Comparison of ENCODE assay signal across 18 mouse cellular contexts in genomic region chrX:51169476-51170045, GRCm38 (mm10). TPM values are rescaled to one million over a fixed set of nuclear protein-coding genes. Genes with fewer than 3 reads are reported as not detected.
DNase-seq lines count a peak whose midpoint lies in the region; ATAC-seq lines count a peak whose summit lies in the region.
"Had no signal": no experiment of that assay in that cellular context is flagged by ENCODE, and none has a peak within 500 bp of the region (broad histone marks: within the 10 kb centered on the region; RNA-seq: fewer than 3 reads in every experiment).

No protein-coding gene starts in this region.

- H3K9ac ChIP-seq in embryonic facial prominence, embryonic 14.5 days (ENCODE audit: low read depth, low read length), result no peak overlapping the region
- H3K9ac ChIP-seq: midbrain, embryonic 13.5 days had no signal

- H3K27ac ChIP-seq in embryonic facial prominence, embryonic 14.5 days (replicated peaks; ENCODE audit: low read depth, low read length), result no peak overlapping the region
- no peak overlapping the region for H3K27ac ChIP-seq in embryonic facial prominence, embryonic 10.5 days (replicated peaks)
- H3K27ac ChIP-seq: forebrain, embryonic 10.5 days; hindbrain, postnatal 0 days; midbrain, embryonic 13.5 days had no signal

- 68% methylated on average over 5 of the region's 5 CpGs for WGBS in embryonic facial prominence, embryonic 14.5 days
- WGBS in embryonic facial prominence, embryonic 10.5 days, result 77% methylated on average over 5 of the region's 5 CpGs
- 43% methylated on average over 5 of the region's 5 CpGs for WGBS in large intestine, adult 2 months

- H3K9me3 ChIP-seq in embryonic facial prominence, embryonic 14.5 days (ENCODE audit: control insufficient read depth, low read length), result no peaks in the 10 kb centered on the region
- no peaks in the 10 kb centered on the region for H3K9me3 ChIP-seq in embryonic facial prominence, embryonic 10.5 days
- H3K9me3 ChIP-seq: forebrain, embryonic 10.5 days; midbrain, embryonic 13.5 days had no signal

- no peak overlapping the region for H3K4me3 ChIP-seq in embryonic facial prominence, embryonic 14.5 days (ENCODE audit: low read depth, low read length)
- no peak overlapping the region for H3K4me3 ChIP-seq in embryonic facial prominence, embryonic 10.5 days
- H3K4me3 ChIP-seq: forebrain, embryonic 10.5 days; midbrain, embryonic 13.5 days had no signal

- no peaks in the 10 kb centered on the region; the same call in 1 of the 2 replicates for H3K27me3 ChIP-seq in embryonic facial prominence, embryonic 14.5 days (replicated peaks; ENCODE audit: control insufficient read depth, insufficient read depth, low read length)
- H3K27me3 ChIP-seq in embryonic facial prominence, embryonic 10.5 days (replicated peaks; ENCODE audit: low read depth, poor library complexity, severe bottlenecking), result peaks cover 11% of the 10 kb centered on the region; the same call in 1 of the 2 replicates
- H3K27me3 ChIP-seq: midbrain, embryonic 13.5 days had no signal

- ATAC-seq in embryonic facial prominence, embryonic 14.5 days (ENCODE audit: low read depth), result 0 out of 2 replicates have a peak, but pooled peaks have one; percentile 47
- ATAC-seq: hindbrain, postnatal 0 days; midbrain, embryonic 13.5 days had no signal

- H3K36me3 ChIP-seq in embryonic facial prominence, embryonic 14.5 days (ENCODE audit: control insufficient read depth, insufficient read depth, low read length), result no peaks in the 10 kb centered on the region
- H3K36me3 ChIP-seq in embryonic facial prominence, embryonic 10.5 days (replicated peaks), result no peaks in the 10 kb centered on the region
- H3K36me3 ChIP-seq: forebrain, embryonic 10.5 days; midbrain, embryonic 13.5 days had no signal

- no peak overlapping the region for H3K4me2 ChIP-seq in embryonic facial prominence, embryonic 14.5 days (ENCODE audit: low read depth, low read length)
- H3K4me2 ChIP-seq: midbrain, embryonic 13.5 days had no signal

- H3K4me1 ChIP-seq in embryonic facial prominence, embryonic 14.5 days (ENCODE audit: control insufficient read depth, insufficient read depth, low read length), result no peaks in the 10 kb centered on the region
- H3K4me1 ChIP-seq in embryonic facial prominence, embryonic 10.5 days, result no peaks in the 10 kb centered on the region
- H3K4me1 ChIP-seq: forebrain, embryonic 10.5 days; midbrain, embryonic 13.5 days had no signal

- DNase-seq in embryonic facial prominence, embryonic 14.5 days (ENCODE audit: low spot score), result peak; percentile 33
- DNase-seq in embryonic facial prominence, embryonic 10.5 days (ENCODE audit: low spot score), result no peak
- peak; percentile 10 for DNase-seq in adipocyte (ENCODE audit: low spot score)
- DNase-seq in large intestine, adult 2 months (ENCODE audit: low read depth, low spot score), result peak; percentile 0
- peak; percentile 54 for DNase-seq in lung, postnatal 25 days (ENCODE audit: low spot score)
- no peak for DNase-seq in heart, adult 18-20 months
- no peak for DNase-seq in spleen, adult 12 weeks (ENCODE audit: low spot score)
- no peak for DNase-seq in c-Kit-positive CD71-positive TER-119-positive erythroid progenitor cells, embryonic 14.5 days (ENCODE audit: low spot score)
- DNase-seq: adrenal gland, adult 8-10 months; B cell, adult 2 months; cerebellum, adult 9-11 months; heart, postnatal 10 days; kidney, adult 8-10 months; layer of hippocampus, postnatal 36 days; right cerebral cortex, postnatal 25 days had no signal

RNA-seq across cellular contexts. Expression of gene Mbnl3, which starts 36.8 kb away (rescaled TPM):
- 10.8 and 12.9 TPM in 2 replicates for polyA plus RNA-seq in embryonic facial prominence, embryonic 14.5 days (2014; fragmentation: Nextera tagmentation; extraction: Ambion mirVana)
- 8.9 and 9.2 TPM in 2 replicates for polyA plus RNA-seq in embryonic facial prominence, embryonic 10.5 days (2016; fragmentation: Nextera tagmentation; extraction: Ambion mirVana)
- 3.4 and 7.3 TPM in 2 replicates for polyA plus RNA-seq in large intestine, adult 2 months (2012; rRNA removed)
- total RNA-seq in heart, adult 18-20 months (2021), result 1 to 10 TPM; 1.1 to 1.3 TPM
- total RNA-seq: layer of hippocampus, postnatal 36 days had no signal

Comparison
In these comparisons a context has a peak if more than half of its experiments do, and no peak if none do; other contexts are left out.
1. DNase-seq: peak in embryonic facial prominence, embryonic 14.5 days (single experiment), adipocyte (single experiment), large intestine, adult 2 months (single experiment) and lung, postnatal 25 days (single experiment); none in embryonic facial prominence, embryonic 10.5 days (single experiment), heart, adult 18-20 months (0 of 2), spleen, adult 12 weeks (single experiment) and c-Kit-positive CD71-positive TER-119-positive erythroid progenitor cells, embryonic 14.5 days (single experiment).